Mouse (Mus musculus) neural tube, embryonic 12.5 days (tissue): Measurements from ENCODE around the gene Smco3. TPM values are rescaled to one million over a fixed set of nuclear protein-coding genes. Genes with fewer than 3 reads are reported as not detected.

Source experiments
- ATAC-seq: fragments of 200-750 bp; cut with Nextera tagmentation; 2 replicates; pipeline ENCODE4 v1.8.0; 2017; ENCODE audit warnings: low read depth, mild to moderate bottlenecking, moderate TSS enrichment, moderate library complexity; ENCODE audit not compliant: low FRiP score
- H3K27ac ChIP-seq: fragments of 300-500 bp; sonication (generic); 2 replicates; pipeline ENCODE4 v1.5.1; 2016
- H3K27me3 ChIP-seq: fragments of 300-500 bp; sonication (generic); replicated peaks from 2 replicates; pipeline ENCODE4 v1.6.1; 2016; ENCODE audit warnings: mild to moderate bottlenecking
- H3K36me3 ChIP-seq: fragments of 300-500 bp; sonication (generic); 2 replicates; pipeline ENCODE4 v1.6.1; 2016; ENCODE audit warnings: mild to moderate bottlenecking
- H3K4me1 ChIP-seq: fragments of 300-500 bp; sonication (generic); 2 replicates; pipeline ENCODE4 v1.6.1; 2016
- H3K4me2 ChIP-seq: fragments of 300-500 bp; sonication (generic); replicated peaks from 2 replicates; pipeline ENCODE4 v1.6.1; 2016; ENCODE audit warnings: mild to moderate bottlenecking
- H3K4me3 ChIP-seq: fragments of 300-500 bp; sonication (generic); 2 replicates; pipeline ENCODE4 v1.5.1; 2016
- H3K9ac ChIP-seq: fragments of 300-500 bp; sonication (generic); 2 replicates; pipeline ENCODE4 v1.6.1; 2016; ENCODE audit warnings: mild to moderate bottlenecking
- H3K9me3 ChIP-seq: fragments of 300-500 bp; sonication (generic); 2 replicates; pipeline ENCODE4 v1.6.1; 2016; ENCODE audit warnings: mild to moderate bottlenecking
- WGBS: fragments of 180-500 bp; shearing (Covaris S2); methylation state at CpG from one replicate; pipeline ENCODE4 v1.1.7; 2016; 5-methylcytosine and 5-hydroxymethylcytosine counted together
- polyA plus RNA-seq: library from polyadenylated mRNA; unstranded; fragments of >200 nt; fragmentation: Nextera tagmentation; extraction: Ambion mirVana; gene quantifications from 2 replicates; pipeline ENCODE4 v1.2.1, GENCODE M21; 2016

Smco3 gene
- polyA plus RNA-seq, 1 experiment from 2014 or later, result 1.5 TPM

DNA sequence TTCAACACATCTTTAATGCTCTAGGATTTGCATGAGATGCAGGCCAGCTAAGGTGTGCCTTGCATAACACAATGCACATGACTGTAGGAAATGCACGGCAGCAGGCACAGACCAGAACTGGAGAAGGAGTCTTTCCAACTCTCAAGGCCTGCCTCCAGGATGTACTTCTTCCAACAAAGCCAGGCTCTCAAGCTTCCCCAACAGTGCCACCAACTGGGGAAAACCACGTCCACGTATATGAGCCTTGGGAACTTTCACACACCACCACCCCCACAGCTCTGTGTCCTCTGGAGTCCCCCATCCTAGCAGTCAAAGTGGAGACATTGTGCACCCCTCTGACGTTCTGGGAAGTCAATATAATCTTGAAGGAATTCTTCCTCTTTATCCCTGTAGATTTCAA is 22.1 kb downstream of the Smco3 start:
- H3K27ac ChIP-seq, result no peak overlapping the region
- H3K4me1 ChIP-seq, result peaks cover 10% of the 10 kb centered on the region
- H3K4me3 ChIP-seq, result no peak overlapping the region
- H3K9ac ChIP-seq, result no peak overlapping the region
- H3K36me3 ChIP-seq, result peaks cover 56% of the 10 kb centered on the region
- H3K4me2 ChIP-seq, result no peak overlapping the region
- no peaks in the 10 kb centered on the region for H3K27me3 ChIP-seq
- H3K9me3 ChIP-seq, result no peaks in the 10 kb centered on the region
- no peak for ATAC-seq
- 46% methylated on average over 4 of the region's 4 CpGs for WGBS

DNA sequence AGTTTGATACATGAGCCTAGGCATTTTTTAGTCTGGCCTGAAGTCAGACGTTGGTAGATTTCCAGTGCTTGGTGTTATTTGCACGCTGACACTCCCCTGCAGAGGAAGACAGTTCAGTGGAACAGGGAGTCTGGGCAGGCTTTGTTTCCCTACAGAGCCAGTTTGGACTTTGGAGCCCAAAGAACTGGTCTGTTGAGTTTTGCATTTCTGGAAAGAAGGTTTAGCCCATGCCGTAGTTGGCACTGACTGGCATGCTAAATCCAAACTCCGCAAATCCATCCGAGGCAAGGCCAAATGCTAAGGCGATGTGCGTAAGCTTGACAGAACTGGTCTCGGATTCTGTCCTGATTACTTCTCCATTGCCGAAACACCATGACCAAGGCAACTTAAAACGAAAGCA is 24.1 kb downstream of the Smco3 start:
- Histone ChIP-seq H3K4me3 (no peak overlapping the region), H3K36me3 (peaks cover 38% of the 10 kb centered on the region), H3K9me3 (no peaks in the 10 kb centered on the region), H3K4me2 (no peak overlapping the region), H3K27me3 (no peaks in the 10 kb centered on the region), H3K9ac (no peak overlapping the region), H3K4me1 (peaks cover 10% of the 10 kb centered on the region), H3K27ac (no peak overlapping the region)
- ATAC-seq, result no peak
- WGBS, result 90% methylated on average over 10 of the region's 10 CpGs

DNA sequence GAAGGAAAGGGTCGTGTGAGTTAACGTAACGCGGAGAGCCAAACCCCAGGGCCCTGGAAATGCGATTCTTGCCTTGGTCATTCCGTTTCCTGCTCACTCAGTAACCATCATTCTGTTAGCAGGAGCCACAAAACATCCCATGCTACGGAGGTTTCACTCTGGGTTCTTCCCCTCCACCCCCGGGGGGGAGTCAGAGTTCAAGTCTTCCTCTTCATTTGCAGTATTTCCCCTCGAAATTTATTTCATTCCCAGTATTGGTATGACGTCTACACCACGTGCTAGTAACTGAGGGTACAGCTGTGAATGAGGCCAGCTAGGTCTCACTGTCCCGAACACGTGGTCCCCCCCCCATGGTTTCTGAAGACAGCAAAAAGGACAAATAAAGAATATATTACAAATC is 25.6 kb downstream of the Smco3 start:
- Histone ChIP-seq H3K4me3 (no peak overlapping the region), H3K27me3 (no peaks in the 10 kb centered on the region), H3K9ac (no peak overlapping the region), H3K36me3 (peaks cover 25% of the 10 kb centered on the region), H3K27ac (no peak overlapping the region), H3K4me2 (peak overlapping the region; percentile 93), H3K9me3 (no peaks in the 10 kb centered on the region), H3K4me1 (peaks cover 14% of the 10 kb centered on the region)
- ATAC-seq, result no peak
- WGBS, result 82% methylated on average over 13 of the region's 13 CpGs

DNA sequence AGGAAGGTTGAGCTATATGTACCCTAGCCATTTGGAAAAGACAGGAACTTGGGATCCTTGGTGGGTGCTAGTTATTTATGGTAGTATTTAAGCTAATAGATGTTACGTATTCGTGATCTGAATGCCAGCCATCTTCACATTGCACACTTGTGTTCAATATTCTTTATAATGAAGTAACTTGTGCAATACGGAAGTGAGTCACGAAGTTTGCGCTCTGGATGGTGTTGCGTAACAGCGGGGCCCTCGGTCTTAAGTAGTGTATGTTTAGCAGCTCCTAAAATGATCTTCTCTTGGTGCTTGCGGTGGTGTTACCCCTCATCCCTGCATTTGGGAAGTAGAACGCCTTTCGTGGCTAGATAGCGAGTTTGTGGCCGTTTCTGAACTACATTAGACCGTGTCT is 26.2 kb downstream of the Smco3 start:
- Histone ChIP-seq H3K4me3 (peak overlapping the region; percentile 86), H3K27me3 (no peaks in the 10 kb centered on the region), H3K9ac (peak overlapping the region; percentile 73), H3K27ac (no peak overlapping the region), H3K36me3 (peaks cover 19% of the 10 kb centered on the region), H3K4me1 (peaks cover 14% of the 10 kb centered on the region), H3K4me2 (peak overlapping the region; percentile 93), H3K9me3 (no peaks in the 10 kb centered on the region)
- WGBS, result 41% methylated on average over 14 of the region's 14 CpGs
- no peak for ATAC-seq

DNA sequence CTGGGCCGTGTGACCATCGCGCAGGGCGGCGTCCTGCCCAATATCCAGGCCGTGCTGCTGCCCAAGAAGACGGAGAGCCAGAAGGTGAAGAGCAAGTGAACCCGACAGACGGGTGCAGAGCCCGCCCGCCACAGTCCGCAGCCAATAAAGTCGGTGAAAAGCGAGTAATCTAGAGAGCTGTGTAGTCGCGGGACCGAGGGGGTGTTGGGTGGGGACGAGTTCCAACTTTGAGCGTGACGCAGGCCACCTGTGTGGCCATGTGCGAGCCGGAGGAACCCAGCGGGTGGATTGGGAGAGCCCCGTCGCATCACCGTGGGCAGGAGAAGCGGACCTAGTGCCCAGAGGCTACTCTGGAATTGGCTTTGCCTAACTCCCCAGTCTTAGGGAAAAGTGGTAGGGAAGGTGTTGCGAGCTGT is 26.6 kb downstream of the Smco3 start:
- peak; percentile 11 for ATAC-seq
- H3K27ac ChIP-seq, result no peak overlapping the region
- WGBS, result under 1% methylated on average over 28 of the region's 28 CpGs
- peak overlapping the region; percentile 86 for H3K4me3 ChIP-seq
- H3K27me3 ChIP-seq, result no peaks in the 10 kb centered on the region
- H3K9ac ChIP-seq, result peak overlapping the region; percentile 73
- peak overlapping the region; percentile 93 for H3K4me2 ChIP-seq
- peaks cover 15% of the 10 kb centered on the region for H3K36me3 ChIP-seq
- peaks cover 14% of the 10 kb centered on the region for H3K4me1 ChIP-seq
- H3K9me3 ChIP-seq, result no peaks in the 10 kb centered on the region

DNA sequence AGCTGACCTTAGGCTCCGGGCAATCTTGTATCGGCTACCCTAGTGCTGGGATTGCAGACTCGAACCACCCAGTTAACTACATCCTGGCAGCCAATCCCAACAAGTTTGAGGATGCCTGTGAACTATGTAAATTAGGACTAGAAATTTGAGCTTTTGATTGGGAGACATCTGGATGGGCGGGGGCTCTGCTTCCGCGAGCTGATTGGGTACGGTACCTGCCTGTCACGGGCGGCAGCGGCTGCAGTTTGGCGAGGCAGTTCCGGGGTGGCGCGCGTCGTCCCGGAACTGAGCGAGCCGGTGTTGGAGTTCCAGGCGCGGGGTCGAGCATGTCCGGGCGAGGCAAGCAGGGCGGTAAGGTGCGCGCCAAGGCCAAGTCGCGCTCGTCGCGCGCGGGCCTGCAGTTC is 27.2 kb downstream of the Smco3 start, which contains the start of gene H2afj:
Gene H2afj, plus strand, starts transcription at position 231 of the 404 bp plus-strand sequence.
- Histone ChIP-seq H3K27me3 (no peaks in the 10 kb centered on the region), H3K4me2 (peak within 1 kb of the TSS; percentile 93), H3K9ac (peak within 1 kb of the TSS; percentile 73), H3K27ac (no peak within 1 kb of the TSS), H3K36me3 (peaks cover 11% of the 10 kb centered on the region), H3K4me1 (peaks cover 19% of the 10 kb centered on the region), H3K9me3 (no peaks in the 10 kb centered on the region), H3K4me3 (peak within 1 kb of the TSS; percentile 86)
- under 1% methylated on average over 34 of the region's 34 CpGs for WGBS
- peak; percentile 86 for ATAC-seq

DNA sequence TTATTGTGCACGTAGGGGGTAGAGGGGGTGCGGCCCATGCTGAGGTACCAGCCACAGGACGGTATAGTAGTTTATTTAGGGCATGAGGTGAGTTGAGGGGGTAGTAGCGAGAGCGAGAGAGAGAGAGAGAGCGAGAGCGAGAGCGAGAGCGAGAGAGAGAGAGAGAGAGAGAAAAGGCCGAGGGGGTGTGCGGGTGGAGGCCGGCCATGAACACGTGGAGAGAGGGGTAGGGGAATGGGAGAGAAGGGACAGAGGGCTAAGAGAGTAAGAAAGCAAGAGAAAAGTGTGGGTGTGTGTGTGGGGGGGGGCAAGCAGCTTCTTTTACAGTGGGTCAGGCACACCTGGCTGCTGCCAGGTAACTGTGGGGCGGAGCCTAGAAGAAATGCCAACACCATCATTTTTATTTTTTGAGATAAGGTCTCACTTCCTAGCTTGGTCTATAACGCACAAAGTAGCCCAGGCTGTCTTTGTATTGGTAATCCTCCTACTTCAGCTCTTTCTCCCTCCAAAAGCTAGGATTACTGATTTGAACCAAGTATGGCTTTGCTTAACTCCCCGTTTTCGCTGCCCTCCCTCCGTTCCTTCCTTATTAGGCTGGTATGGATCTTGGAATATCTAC is 27.7 kb downstream of the Smco3 start:
- peak overlapping the region; percentile 33; the same call in 1 of the 2 replicates for H3K9ac ChIP-seq
- peaks cover 22% of the 10 kb centered on the region for H3K4me1 ChIP-seq
- peaks cover 7% of the 10 kb centered on the region; the same call in 1 of the 2 replicates for H3K36me3 ChIP-seq
- 37% methylated on average over 18 of the region's 18 CpGs for WGBS
- no peak overlapping the region for H3K27ac ChIP-seq
- no peaks in the 10 kb centered on the region for H3K9me3 ChIP-seq
- 0 out of 2 replicates have a peak, but pooled peaks have one; percentile 1 for ATAC-seq
- no peaks in the 10 kb centered on the region for H3K27me3 ChIP-seq
- H3K4me2 ChIP-seq, result peak overlapping the region; percentile 93
- peak overlapping the region; percentile 86 for H3K4me3 ChIP-seq

DNA sequence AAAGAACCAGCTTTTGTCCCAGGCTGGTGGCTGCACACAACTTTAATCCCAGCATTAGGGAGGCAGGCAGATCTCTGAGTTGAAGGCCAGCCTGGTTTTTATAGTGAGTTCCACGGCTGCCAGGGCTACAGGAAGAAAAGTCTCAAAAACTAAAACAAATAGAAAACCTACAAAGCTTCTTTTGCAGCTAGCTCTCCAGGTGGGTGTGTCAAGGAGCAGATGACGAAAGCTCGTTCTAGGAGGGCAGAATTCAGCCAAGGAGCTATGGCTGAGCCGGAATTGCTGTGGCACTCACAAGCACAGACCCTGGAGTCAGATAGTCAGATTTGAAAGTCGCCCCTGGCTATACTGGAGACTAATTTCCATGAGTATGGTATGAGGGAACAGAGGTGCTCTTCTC is 28.4 kb downstream of the Smco3 start:
- Histone ChIP-seq H3K4me1 (peaks cover 22% of the 10 kb centered on the region), H3K36me3 (peaks cover under 1% of the 10 kb centered on the region; the same call in 1 of the 2 replicates), H3K27ac (no peak overlapping the region), H3K4me2 (peak overlapping the region; percentile 93; the same call in 1 of the 2 replicates), H3K9ac (no peak overlapping the region), H3K9me3 (no peaks in the 10 kb centered on the region), H3K27me3 (no peaks in the 10 kb centered on the region), H3K4me3 (no peak overlapping the region)
- ATAC-seq, result no peak
- WGBS, result 78% methylated on average over 5 of the region's 5 CpGs

DNA sequence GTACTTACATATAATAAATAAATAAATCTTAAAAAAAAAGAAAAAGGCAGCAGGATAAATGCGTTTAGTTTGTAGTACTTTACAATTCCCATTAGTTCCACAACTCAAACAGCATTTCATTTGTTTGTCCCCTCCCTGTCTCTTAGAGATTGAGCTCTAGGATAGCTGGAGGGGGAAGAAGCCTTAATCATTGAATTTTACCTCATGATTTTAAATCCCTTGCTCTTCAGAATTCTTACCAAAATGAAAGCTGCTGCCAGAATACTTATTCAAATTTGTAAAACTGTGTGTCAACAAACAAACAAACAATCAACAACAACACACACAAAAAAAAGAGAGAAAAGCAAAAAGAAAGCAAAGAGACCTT is 29.9 kb downstream of the Smco3 start:
- no peaks in the 10 kb centered on the region for H3K36me3 ChIP-seq
- H3K9ac ChIP-seq, result no peak overlapping the region
- H3K27me3 ChIP-seq, result no peaks in the 10 kb centered on the region
- no peak overlapping the region for H3K4me3 ChIP-seq
- no peak overlapping the region for H3K4me2 ChIP-seq
- 90% methylated on average over 1 of the region's 1 CpGs for WGBS
- peaks cover 22% of the 10 kb centered on the region for H3K4me1 ChIP-seq
- no peak for ATAC-seq
- no peak overlapping the region for H3K27ac ChIP-seq
- H3K9me3 ChIP-seq, result no peaks in the 10 kb centered on the region

DNA sequence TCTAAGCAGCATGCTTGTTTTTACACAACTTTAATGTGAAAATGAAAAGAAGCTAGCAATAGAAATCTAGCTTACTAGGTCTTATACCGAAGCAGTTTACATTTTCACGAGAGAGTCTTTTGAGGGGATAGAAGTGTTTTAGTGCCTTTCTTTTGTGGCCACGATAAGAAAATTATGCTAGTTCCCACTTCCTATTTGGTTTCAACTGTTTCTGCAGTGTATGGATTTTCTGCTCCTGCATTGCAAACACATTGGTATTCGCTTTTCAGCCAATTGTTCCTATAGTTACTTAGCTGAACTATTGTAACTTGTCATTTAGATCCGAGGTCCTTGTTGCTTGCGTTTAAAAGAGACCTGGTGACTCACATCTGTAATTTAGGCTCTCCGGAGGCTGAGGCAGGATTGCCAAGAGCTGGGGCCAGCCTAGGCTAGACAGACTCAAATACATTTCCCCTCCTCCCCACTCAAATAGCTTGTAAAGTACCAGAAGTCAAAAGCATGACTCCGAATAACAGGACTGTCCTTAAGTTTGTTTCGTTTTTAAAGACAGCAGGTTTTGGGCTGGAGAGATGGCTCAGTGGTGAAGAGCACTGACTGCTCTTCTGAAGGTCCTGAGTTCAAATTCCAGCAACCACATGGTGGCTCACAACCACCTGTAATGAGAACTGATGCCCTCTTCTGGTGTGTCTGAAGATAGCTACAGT is 30.4 kb downstream of the Smco3 start:
- H3K36me3 ChIP-seq, result no peaks in the 10 kb centered on the region
- H3K9me3 ChIP-seq, result no peaks in the 10 kb centered on the region
- peak overlapping the region; percentile 68; the same call in 1 of the 2 replicates for H3K4me3 ChIP-seq
- H3K4me2 ChIP-seq, result peak overlapping the region; percentile 74
- H3K27ac ChIP-seq, result 0 out of 2 replicates have a peak overlapping the region, but pooled peaks have one; percentile 33
- no peaks in the 10 kb centered on the region for H3K27me3 ChIP-seq
- ATAC-seq, result no peak
- WGBS, result 40% methylated on average over 9 of the region's 9 CpGs
- peaks cover 22% of the 10 kb centered on the region for H3K4me1 ChIP-seq
- H3K9ac ChIP-seq, result no peak overlapping the region

DNA sequence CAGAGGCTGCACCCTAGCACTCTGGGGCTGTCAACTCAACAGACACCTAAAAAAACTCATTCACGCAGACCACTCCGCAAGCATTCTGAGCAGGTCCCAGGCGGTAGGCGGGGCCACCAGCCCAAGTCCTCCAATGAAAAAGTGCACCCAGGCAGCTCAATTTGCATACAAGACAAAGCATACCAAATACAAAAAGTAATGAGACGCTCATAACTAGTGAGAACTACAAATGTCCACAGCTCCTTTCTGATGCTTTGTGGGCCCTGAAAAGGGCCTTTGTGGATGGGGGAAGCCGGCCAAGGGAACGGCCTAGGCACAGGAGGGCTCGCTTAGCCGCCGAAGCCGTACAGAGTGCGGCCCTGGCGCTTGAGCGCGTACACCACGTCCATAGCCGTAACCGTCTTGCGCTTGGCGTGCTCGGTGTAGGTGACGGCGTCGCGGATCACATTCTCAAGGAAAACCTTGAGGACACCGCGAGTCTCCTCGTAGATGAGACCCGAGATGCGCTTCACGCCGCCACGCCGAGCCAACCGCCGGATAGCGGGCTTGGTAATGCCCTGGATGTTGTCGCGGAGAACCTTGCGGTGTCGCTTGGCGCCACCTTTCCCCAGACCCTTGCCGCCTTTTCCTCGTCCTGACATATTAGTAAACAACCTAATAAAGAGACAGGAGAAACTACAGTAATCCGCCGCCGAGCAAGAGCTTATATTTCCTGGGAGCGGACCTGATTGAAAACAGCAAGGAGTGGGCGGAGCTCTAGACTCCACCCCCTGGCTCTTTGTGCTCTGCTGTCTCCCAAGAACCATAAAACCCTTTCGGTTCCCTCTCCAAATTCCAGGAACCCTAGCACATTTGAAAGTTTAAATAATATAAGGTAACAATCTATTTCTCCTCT is 31.3 kb downstream of the Smco3 start, which contains the start of gene Hist4h4:
Gene Hist4h4, minus strand, starts transcription at position 677 of the 895 bp plus-strand sequence.
- H3K36me3 ChIP-seq, result no peaks in the 10 kb centered on the region
- H3K27ac ChIP-seq, result peak within 1 kb of the TSS; percentile 99
- peak within 1 kb of the TSS; percentile 68 for H3K4me3 ChIP-seq
- peaks cover 18% of the 10 kb centered on the region for H3K4me1 ChIP-seq
- H3K27me3 ChIP-seq, result no peaks in the 10 kb centered on the region
- H3K9me3 ChIP-seq, result no peaks in the 10 kb centered on the region
- peak; percentile 77 for ATAC-seq
- H3K9ac ChIP-seq, result peak within 1 kb of the TSS; percentile 80
- WGBS, result under 1% methylated on average over 50 of the region's 50 CpGs
- peak within 1 kb of the TSS; percentile 74 for H3K4me2 ChIP-seq
